19 mouse cellular contexts compared by ENCODE assay signal in the genomic region with DNA sequence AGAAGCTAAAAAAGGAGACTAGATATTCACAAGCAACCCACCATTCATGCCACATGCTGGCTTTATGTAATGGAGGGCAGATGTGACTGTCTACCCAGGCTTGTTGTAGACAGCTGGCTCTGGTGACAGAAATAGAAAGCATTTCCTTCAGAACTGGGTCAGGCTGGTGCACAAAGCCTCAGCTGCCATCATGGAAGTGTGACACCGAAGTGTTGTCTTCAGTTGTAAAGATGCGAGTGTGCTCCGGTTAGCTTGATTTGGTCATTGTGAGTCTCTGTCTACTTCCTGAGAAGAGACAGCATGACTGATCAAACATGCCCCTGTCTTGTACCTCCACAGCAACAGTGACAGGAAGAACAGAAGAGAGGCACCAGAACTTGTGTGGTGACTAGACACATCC.
DNase-seq lines count a peak whose midpoint lies in the region; ATAC-seq and TF ChIP-seq lines count a peak whose summit lies in the region.
"Had no signal": no experiment of that assay in that cellular context is flagged by ENCODE, and none has a peak within 500 bp of the region (broad histone marks: within the 10 kb centered on the region; RNA-seq: fewer than 3 reads in every experiment).

No protein-coding gene starts in this region.

- no peak overlapping the region for H3K27ac ChIP-seq in heart, embryonic 10.5 days
- no peak overlapping the region for H3K27ac ChIP-seq in intestine, postnatal 0 days (ENCODE audit: low read depth, low read length)
- H3K27ac ChIP-seq: embryonic facial prominence, embryonic 10.5 days; kidney, postnatal 0 days; midbrain, embryonic 12.5 days; stomach, postnatal 0 days had no signal

- DNase-seq in left cerebral cortex, adult 11 months (ENCODE audit: low spot score), result peak; percentile 56
- no peak for DNase-seq in left cerebral cortex, postnatal 4 days
- peak; percentile 56 to 69 for DNase-seq in left cerebral cortex, adult 18-20 months (ENCODE audit: low spot score in 2 of 2)
- DNase-seq in thymus, postnatal 10 days (ENCODE audit: low spot score in 2 of 2), result peak; percentile 65 to 68
- DNase-seq in heart, embryonic 10.5 days (ENCODE audit: low spot score), result no peak
- DNase-seq in adrenal gland, adult 8-10 months, result no peak
- DNase-seq: adrenal gland, postnatal 25 days; cerebellum, postnatal 14 days; liver; lung, adult 18-20 months; lung, postnatal 36 days; spleen, adult 18-20 months had no signal

- no peak overlapping the region for H3ac ChIP-seq in myocyte (ENCODE audit: control insufficient read depth, insufficient read length)

- H3K9me3 ChIP-seq in heart, embryonic 10.5 days, result no peaks in the 10 kb centered on the region
- H3K9me3 ChIP-seq in intestine, postnatal 0 days (ENCODE audit: control insufficient read depth), result no peaks in the 10 kb centered on the region
- H3K9me3 ChIP-seq: embryonic facial prominence, embryonic 10.5 days; heart, embryonic 15.5 days; midbrain, embryonic 12.5 days had no signal

- H3K4me1 ChIP-seq in heart, embryonic 10.5 days, result peaks cover 26% of the 10 kb centered on the region
- H3K4me1 ChIP-seq in intestine, postnatal 0 days (replicated peaks; ENCODE audit: control insufficient read depth, insufficient read depth, low read length), result no peaks in the 10 kb centered on the region
- H3K4me1 ChIP-seq: midbrain, embryonic 12.5 days had no signal

- no peak overlapping the region for H3K4me3 ChIP-seq in myocyte
- H3K4me3 ChIP-seq in heart, embryonic 10.5 days, result no peak overlapping the region
- H3K4me3 ChIP-seq in intestine, postnatal 0 days (ENCODE audit: low read depth, low read length), result no peak overlapping the region
- H3K4me3 ChIP-seq: embryonic facial prominence, embryonic 10.5 days; heart, embryonic 15.5 days; midbrain, embryonic 12.5 days had no signal

- no peaks in the 10 kb centered on the region for H3K79me2 ChIP-seq in myocyte (ENCODE audit: control insufficient read depth, insufficient read depth)

- no peak overlapping the region for H3K9ac ChIP-seq in intestine, postnatal 0 days (ENCODE audit: low read depth, low read length)
- H3K9ac ChIP-seq: heart, embryonic 15.5 days; midbrain, embryonic 12.5 days had no signal

- no peak for TF ChIP-seq POLR2A in myocyte (IDR thresholded peaks at IDR 0.05; ENCODE audit: insufficient read length, low read depth)

- 91% methylated on average over 3 of the region's 3 CpGs for WGBS in heart, embryonic 10.5 days
- WGBS in intestine, postnatal 0 days, result 98% methylated on average over 3 of the region's 3 CpGs

- no peak overlapping the region for H3K4me2 ChIP-seq in myocyte (ENCODE audit: low read depth)
- H3K4me2 ChIP-seq in intestine, postnatal 0 days (replicated peaks; ENCODE audit: low read depth), result no peak overlapping the region
- H3K4me2 ChIP-seq: heart, embryonic 15.5 days; midbrain, embryonic 12.5 days had no signal

- ATAC-seq in intestine, postnatal 0 days, result no peak

- H3K36me3 ChIP-seq in myocyte (ENCODE audit: control insufficient read depth, insufficient read depth), result no peaks in the 10 kb centered on the region
- H3K36me3 ChIP-seq in heart, embryonic 10.5 days, result no peaks in the 10 kb centered on the region
- H3K36me3 ChIP-seq in intestine, postnatal 0 days (ENCODE audit: control insufficient read depth, insufficient read depth), result no peaks in the 10 kb centered on the region
- H3K36me3 ChIP-seq: embryonic facial prominence, embryonic 10.5 days; heart, embryonic 15.5 days; midbrain, embryonic 12.5 days had no signal

- intact Hi-C loops in left cerebral cortex, postnatal 4 days (cut with DNase I), result no loop called here

- no peak for TF ChIP-seq CTCF in intestine, postnatal 0 days (IDR thresholded peaks at IDR 0.05; ENCODE audit: low read depth)

- H3K27me3 ChIP-seq in myocyte (ENCODE audit: control insufficient read depth, insufficient read depth, insufficient read length), result no peaks in the 10 kb centered on the region
- no peaks in the 10 kb centered on the region for H3K27me3 ChIP-seq in heart, embryonic 10.5 days (ENCODE audit: insufficient read depth, poor library complexity, severe bottlenecking)
- H3K27me3 ChIP-seq in intestine, postnatal 0 days (replicated peaks; ENCODE audit: control insufficient read depth, insufficient read depth, low read length), result no peaks in the 10 kb centered on the region
- H3K27me3 ChIP-seq: heart, embryonic 15.5 days; midbrain, embryonic 12.5 days had no signal

TF ChIP-seq in myocyte, 11 proteins besides CTCF, POLR2A, EP300 and RAD21:
- TF ChIP-seq USF1 (IDR thresholded peaks at IDR 0.05; ENCODE audit: low read depth), result no peak
- no peak for TF ChIP-seq TCF12 (IDR thresholded peaks at IDR 0.05; ENCODE audit: insufficient read depth, poor library complexity, severe bottlenecking)
- TF ChIP-seq MAX (IDR thresholded peaks at IDR 0.05; ENCODE audit: low read depth), result no peak
- TF ChIP-seq MYOD1 (IDR thresholded peaks at IDR 0.05; ENCODE audit: control insufficient read depth in 1 of 3, insufficient read length in 2 of 3, low read depth in 2 of 3), result peak in 2 of 3 experiments; percentile 9 to 39
- peak in 2 of 3 experiments; percentile 47 to 59 for TF ChIP-seq MYOG (IDR thresholded peaks at IDR 0.05; ENCODE audit: control insufficient read depth in 1 of 3, insufficient read depth in 1 of 3, insufficient read length in 2 of 3, low read depth in 2 of 3)
- TF ChIP-seq CEBPB (IDR thresholded peaks at IDR 0.05; ENCODE audit: insufficient read depth, poor library complexity, severe bottlenecking), result no peak

Comparison
In these comparisons a context has a peak if more than half of its experiments do, and no peak if none do; other contexts are left out.
1. DNase-seq: peak in left cerebral cortex, adult 11 months (single experiment), left cerebral cortex, adult 18-20 months (2 of 2) and thymus, postnatal 10 days (2 of 2); none in left cerebral cortex, postnatal 4 days (single experiment), heart, embryonic 10.5 days (single experiment) and adrenal gland, adult 8-10 months (single experiment).